Mouse (Mus musculus): ENCODE results near the gene Atg101. TPM values are rescaled to one million over a fixed set of nuclear protein-coding genes. Genes with fewer than 3 reads are reported as not detected.

Gene Atg101
- total RNA-seq, 2 experiments from 2014 or later: 24.4 to 27.2 TPM

DNA sequence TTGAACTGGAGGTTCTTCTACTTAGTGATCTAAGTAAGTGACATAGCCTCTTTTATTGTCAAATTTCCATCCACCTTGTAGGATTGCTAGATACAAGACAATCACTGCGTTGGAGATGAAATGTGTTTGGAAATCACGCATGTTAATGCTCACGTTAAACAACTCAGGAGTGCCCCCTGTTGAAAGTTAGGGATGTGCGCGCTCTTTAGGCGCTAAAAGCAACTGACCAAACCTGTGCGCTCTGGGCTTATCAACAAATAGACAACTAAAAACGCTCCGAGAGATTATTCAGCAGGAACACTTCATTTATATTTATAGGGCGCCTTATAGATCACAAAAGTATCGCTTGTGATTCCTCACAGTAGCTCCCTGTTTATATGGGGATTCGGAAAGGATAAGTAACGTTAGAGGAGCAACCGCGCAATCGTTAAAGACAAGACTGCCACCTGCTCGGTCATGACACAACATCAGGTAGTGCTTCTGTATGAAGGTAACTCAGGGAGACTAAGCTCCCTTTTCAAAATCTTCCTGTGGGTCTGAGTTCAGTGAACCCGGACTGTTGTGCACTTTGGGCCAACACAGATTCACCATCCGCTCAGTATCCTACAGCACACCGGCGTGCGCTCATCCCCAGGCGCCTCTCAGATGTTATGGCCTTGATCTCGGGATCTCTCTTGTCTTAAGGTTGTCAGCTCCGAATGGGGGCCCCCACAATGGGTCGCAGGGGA lies 725 bp upstream of the Atg101 start:
- DNase-seq: no peak

DNA sequence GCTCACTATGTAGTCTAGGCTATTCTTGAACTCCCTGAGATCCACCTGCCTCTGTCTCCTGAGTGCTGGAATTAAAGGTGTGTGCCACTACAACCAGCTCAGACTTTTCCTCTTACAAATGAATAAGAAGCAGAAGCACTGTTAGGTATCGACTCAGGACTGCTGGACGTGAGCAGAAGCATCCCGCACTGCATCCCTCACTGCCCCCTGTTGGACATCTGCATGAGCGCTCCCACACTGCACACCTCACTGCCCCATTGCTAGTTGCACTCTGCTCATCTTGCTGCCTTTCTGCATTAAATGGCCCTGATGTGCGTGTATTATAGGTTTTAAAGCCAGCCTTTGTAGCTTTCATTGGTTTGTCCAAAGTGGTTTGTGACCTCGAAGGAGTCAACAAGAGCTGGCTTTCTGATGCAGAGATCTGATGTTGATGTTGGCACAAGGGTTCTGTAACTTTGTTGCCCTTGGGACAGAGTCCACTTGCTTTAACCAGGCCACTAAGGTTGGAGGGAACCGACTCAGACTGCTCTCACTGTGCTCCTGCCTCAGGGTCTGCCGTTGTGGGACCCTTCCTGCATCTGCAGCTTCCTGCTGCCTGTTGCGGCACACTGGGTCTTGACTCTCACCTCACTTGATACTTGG lies 2.2 kb downstream of the Atg101 start:
- DNase-seq: no peak

DNA sequence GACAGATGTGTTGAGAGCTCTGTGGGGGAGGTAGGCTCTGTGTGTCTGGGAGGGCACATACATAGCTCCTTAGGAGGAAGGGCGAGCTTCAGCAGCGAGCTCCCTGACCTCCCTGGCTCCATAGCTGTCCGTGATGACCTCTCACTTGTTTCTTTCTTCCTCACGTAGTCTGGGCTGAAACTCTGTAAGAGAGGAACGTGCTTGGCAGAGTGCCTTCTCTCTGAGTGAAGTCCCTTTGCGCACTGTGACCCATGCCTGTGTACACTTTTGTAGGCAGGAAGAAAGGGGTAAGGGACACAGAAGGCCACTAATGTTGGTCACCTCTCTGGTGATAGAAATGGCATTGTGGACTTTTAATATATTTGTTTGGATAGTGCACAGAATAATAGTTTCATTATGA lies 3.3 kb downstream of the Atg101 start:
- no peak for DNase-seq

DNA sequence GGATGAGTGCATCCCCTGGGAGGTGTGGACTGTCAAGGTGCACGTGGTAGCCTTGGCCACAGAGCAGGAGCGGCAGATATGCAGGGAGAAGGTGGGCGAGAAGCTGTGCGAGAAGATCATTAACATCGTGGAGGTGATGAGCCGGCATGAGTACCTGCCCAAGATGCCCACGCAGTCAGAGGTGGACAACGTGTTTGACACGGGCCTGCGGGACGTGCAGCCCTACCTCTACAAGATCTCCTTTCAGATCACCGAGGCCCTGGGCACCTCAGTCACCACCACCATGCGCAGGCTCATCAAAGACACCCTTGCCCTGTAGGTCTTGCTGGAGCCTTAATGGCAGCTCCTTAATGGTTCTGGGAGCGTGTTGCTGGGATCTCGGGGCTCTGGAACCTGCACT lies 6.3 kb downstream of the Atg101 start:
- no peak for DNase-seq

DNA sequence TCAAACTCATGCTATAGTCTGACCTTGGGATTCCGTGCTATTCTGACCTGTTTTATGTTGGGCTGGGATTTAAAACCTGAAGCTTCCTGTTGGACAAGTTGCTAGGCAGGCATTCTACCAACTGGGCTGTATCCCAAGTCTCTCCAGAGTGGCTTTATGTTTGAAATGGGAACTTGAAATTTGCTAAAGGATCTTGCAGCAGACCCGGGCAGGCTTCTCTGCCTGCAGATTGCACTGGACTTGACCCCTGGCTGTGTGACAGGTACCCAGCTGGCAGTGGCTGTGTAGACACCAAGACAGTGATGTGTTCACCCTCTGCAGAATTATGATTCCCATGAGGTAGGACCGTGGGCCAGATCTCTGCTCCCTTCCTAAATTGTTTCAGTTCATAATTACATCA lies 7.9 kb downstream of the Atg101 start:
- DNase-seq: no peak

DNA sequence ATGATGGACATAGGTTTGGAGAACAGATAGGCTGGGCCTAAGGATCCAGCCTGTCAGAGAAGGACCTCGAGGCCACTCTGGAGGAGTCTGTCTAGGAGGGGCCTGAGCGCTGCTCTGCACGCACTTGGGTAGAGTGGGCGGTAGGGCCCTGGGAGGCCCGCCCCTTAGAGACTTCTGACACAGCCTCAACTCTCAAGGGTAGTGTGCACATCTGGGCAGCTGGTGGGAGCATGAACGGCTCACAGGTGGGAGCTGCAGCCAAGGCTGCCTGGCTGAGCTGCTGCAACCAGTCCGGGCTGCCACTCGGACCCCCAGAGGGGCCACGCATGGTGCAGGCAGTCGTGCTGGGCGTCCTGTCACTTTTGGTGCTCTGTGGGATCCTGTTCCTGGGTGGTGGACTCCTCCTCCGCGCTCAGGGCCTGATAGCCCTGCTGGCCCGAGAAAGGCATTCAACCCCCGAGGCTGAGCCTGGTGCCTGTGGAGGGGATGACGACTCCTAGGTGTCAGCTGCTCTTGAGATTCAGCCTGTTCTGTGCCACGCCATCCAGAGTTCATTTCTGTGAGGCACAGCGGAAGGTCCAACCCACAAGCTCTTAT lies 9.1 kb downstream of the Atg101 start, which contains the start of gene 6030408B16Rik:
Gene 6030408B16Rik, plus strand, starts transcription at position 188 of the 597 bp plus-strand sequence.
- DNase-seq: no peak

DNA sequence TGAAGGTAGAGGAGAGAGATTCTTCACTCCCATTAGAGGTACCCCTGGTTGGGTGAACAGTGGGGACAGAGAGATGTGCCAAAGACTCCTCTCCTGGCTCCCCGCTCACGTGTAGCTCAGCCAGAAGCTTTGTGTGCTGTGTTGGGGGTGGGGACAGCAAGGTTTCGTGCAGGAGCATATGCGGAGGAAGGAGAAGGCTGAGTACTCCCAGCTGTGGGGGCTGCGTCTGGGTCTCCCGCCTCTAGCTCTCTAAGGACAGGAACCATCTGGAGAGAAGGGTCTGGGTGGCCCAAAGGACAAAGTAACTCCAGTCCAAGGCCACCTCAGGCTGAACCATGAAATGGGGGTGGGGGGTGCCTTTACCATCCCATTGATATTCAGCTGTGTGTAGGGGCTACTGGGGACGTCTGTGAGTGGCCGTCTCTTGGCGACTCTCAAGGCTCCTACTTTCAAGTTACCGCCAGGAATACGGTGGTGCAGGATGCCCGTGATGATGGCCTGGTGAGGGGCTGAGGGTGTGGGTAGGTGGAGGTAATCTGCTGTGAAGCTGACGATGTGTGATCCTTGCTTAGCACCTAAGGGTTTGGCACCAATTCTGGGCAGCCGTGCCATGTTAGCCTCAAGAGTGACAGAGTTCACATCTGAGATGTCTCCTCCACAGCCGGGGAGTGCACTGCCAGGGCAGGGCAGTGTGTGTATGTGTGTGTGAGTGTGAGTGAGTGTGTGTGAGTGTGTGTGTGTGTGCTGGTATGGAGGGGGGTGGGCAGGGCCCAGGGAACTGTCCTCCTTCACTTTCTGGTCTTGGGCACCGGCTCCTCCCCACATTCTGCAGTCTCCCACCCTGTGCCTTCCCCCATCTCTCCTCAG lies 10.2 kb downstream of the Atg101 start:
- DNase-seq: no peak

DNA sequence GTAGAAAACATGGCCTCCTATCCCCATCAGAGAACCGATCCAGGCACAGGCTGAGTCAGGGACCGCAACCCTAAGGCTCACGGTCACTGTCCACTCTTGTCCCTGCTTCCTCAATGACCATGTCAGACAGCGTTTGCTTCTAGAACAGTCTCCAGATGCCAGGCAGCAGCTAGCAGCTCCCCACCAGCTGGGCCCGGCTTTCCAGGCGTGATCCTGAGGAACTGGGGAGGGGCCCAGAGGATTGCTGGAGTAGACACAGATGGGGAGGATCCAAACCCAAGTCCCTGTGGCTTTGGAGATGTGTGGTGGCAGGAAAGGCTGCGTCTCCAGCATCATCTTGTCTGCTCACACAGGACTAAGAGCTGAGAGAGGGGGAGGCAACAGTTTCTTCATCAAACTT lies 11.0 kb downstream of the Atg101 start:
- DNase-seq: no peak

DNA sequence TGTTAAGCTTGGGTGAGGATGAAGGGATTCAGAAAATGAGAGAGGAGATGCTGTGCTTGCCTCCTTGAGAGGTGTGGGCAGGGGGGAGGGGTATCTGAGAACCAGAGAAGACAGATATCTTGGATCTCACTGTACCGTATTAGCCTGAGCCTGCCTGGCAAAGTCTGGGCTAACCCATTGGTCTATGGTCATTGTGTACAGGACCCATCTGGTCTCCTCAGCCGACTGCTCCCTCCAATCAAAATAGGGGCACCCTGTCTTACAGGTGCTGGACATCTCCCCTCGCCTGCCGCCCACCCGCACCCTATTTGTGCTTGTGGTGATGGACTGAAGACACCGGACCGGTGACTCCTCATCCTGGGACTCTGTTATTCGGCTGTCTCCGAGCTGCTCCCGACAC lies 11.5 kb downstream of the Atg101 start:
- no peak for DNase-seq

DNA sequence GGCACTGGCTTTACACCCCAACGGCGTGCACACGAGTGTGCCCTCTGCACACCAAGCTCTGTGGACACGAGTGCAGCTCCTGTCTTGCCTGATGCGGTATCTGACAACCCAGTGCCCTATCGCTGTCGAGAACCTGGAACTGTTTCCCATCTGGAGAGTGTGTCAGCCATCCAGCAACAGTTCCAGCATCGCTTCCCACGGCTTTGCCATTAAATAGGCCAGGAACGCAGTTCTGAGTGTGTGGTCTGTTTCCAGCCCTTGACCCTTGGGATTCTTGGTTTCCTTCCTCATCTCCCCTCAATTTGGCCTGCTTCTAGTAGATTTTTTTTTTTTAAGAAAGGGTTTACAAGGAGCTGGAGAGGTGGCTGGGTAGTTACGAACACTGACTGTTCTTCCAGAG lies 12.0 kb downstream of the Atg101 start:
- DNase-seq: no peak

DNA sequence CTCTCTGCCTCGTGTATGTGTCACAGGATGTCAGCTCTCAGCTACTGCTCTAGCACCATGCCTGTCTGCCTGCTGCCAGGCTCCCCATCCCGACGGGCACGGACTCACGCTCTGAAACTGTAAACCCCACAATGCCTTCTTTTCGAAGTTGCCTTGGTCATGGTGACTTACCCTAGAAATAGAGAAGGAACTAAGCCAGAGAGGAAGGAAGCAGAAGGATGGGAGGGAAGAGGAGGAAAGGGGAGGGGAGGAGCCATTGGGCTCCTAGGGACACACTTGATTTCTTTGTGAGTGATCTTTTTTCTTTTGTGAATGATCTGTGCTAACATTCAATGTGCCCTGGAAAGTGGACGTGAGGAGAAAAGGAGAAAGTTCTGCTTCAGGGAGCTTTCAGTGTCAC lies 13.9 kb downstream of the Atg101 start:
- no peak for DNase-seq

DNA sequence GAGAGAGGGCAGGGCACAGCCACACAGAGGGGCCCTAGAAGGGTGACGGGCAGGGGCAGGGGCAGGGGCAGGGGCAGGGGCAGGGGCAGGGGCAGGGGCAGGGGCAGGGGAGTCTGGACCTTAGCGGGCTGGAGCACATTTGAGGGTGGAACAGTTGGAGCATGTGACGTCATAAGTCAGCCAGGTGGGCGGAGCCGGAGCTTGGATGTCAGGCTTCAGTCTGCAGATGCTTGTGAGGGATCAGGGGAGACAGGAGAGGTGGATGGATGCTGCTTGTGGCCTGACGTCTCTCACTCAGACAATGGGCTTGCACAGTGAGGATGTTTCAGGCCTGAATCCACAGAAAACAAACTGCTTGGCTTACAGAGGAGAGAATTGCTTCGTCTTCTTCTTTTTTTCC lies 14.5 kb downstream of the Atg101 start:
- DNase-seq: no peak

DNA sequence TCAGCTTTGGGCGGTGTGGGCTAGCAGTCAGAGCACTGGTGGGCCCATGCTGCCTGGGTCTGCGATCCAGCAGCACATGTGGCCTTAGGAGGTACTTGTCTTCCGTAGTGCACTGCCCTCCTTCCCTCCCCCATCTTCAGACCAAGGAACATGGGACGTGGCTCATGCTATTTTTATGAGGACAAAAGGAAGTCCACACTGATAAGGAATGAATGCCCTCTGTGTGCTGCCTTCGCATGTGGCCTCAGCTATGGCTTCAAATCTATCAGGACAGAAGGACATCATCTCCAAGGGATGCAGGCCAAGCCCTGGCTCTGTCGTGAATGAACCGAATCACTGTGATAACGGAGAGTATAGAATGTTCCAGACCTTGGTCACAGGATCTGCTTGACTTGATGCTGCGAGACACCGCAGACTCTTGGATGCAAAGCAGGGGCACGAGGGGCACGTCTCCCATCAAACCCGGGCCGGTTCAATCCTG lies 15.4 kb downstream of the Atg101 start:
- no peak for DNase-seq

DNA sequence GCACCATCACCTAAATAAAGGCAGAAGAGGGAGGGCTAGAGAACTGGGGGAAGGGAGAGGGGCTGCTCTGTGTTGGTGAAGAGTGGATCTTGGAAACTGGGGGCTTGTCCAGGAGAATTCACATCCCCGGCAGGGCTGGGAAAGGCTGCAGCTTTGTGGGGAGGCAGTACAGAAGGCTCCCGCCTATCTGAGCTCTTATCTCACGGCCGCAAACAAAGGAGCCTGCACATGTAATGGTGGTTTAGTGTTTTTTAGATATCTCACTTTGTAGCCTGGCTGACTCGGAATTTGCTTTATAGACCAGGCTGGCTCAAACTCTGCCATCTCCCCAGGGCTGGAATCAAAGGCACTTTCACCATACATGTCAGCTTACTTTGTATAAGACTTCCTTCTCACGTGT lies 16.1 kb downstream of the Atg101 start:
- no peak for DNase-seq

DNA sequence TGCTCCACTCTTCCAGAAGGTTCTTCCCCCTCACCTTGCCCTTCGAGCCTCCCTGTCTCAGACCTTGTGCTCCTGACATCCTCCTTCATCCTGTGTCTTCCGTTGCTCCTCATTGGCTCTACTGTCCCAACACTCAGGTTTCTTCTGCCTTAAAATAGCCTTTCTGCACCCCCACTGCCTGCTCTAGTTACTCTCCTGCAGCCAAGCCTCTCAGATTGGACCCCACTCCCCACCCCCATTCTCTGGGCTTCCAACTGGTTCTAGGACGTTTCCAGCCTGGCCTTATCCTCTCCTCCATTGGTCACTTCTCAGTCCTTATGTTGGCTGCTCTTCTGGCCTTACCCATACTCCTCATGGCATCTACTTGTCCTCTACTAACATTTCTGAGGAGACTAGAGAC lies 18.1 kb downstream of the Atg101 start:
- DNase-seq: no peak

DNA sequence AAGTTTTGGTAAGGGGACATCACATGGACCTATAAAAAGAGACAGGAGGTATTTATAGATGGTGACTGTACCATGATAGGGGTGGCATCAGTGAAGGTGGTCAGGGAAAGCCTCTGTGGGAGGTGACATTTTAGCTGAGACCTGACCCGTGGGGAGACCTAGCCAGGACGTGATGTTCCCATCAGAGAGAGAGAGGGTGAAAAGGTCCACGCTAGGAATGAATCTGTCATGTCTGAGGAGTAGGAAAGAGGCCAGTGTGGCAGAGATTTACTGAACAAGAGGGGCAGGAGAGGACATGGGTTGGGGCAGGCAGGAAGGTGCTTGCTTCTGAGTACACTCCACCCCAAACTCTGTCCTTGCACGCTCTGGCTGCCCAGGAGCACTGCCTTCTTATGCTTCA lies 19.8 kb downstream of the Atg101 start:
- no peak for DNase-seq

DNA sequence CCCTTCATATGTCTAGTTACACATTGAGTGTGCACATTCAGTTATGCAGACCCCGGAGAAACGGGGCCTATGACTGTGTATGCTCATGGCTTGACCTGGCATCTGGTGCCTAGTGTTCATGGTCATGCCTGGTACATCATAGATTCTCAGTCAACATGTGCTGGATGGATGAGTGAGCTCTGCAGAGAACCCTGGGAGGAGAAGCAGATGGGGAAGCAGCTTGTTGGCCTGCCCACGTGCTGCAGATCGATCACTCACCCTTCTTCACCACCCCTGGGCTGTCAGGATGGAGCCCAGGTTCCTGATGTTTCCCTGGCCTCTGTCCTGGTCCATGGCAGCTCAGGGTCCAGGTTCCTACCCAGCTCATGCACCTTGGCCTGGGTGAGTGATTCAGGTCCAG lies 22.4 kb downstream of the Atg101 start:
- DNase-seq: no peak

DNA sequence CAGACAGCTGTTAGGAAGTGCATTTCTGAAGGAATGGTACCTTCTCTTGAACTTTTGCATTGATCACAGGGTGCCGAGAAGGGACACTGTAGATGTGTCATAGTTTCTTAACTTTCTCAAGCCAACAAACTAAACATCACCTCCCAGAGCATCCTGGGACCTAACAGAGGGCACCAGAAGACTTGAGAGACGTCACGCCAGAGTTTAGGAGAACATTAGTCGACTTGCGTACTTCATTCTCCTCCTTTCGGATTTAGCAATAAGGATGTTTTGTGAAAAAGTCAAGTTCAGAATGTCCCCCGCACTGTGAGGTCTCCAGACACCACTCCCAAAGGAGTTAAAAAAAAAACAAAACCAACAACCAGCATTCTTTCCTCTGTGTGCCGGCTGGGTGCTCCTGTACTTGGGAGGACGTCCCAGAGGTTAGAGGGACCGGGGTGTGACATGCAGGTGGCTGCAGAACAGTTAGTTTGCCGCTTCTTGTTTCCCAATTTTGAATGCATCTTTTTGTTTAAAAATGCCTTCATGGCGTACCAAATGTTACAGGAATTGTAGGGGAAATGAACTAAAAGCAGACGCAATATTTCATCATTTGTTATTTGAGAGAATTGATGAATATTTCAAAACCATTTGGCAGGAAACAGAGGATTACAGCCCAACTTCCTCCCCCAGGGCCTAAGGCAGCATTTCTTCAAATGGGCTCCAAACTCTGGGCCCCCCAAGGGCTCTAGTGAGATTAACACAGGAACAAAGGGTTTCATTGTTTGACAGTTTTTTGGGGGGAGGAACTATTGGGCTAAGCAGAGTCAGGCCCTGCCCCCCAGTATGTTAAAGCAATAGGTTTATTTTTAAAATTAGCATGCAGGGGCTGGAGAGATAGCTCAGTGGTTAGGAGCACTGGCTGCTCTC lies 24.6 kb downstream of the Atg101 start:
- DNase-seq: no peak

DNA sequence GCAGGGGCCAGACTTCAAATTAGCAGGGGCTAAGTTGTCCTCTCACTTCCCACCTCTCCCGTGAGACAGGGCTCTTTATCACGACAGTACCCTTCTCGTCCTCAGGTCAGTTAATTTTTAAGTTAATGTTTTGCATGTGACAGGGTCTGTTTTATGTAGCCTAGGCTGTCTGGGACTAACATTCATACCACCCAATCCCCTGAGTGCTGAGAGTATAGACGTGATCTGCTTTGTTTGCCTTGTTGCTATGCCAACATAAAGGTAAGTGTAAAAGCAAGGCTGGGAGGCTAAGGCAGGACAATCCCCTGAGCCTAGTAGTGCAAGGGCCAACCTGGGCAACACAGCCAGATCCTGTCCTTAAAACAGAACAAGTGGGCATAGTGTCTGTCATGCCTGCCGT lies 25.4 kb downstream of the Atg101 start:
- DNase-seq: no peak

DNA sequence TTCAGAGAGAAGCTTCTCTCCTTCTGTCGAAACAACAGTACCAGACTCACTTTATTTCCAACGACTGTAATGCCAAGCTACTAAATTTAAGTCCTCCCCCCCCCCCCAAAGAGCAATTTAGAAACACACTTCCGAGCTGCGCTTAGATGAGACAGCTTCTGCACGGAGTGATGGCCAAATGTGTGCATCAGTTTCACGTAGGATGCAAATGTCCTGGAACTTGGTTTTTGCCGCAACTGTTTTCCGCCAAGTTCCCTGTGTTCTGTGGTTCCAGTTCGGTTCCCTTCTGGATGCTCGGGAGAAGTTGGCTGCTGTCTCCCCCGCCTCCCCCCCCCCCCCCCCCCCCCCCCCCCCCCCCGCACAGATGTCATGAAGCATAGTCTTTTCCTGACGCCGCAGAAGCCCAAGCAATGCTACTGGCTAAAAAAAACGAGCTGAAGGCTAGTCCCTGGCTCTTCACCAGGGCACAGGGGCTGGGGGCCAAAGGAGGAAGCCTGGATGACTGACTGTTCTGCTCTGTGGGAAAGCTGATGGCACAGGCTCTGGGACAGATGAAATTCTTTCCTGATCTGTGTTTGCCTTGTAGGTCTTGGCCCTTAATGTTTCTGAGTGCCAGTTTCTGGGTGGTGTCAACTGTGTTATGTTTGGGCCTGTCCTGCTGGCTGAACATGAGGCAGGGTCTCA lies 27.2 kb downstream of the Atg101 start:
- DNase-seq: no peak

DNA sequence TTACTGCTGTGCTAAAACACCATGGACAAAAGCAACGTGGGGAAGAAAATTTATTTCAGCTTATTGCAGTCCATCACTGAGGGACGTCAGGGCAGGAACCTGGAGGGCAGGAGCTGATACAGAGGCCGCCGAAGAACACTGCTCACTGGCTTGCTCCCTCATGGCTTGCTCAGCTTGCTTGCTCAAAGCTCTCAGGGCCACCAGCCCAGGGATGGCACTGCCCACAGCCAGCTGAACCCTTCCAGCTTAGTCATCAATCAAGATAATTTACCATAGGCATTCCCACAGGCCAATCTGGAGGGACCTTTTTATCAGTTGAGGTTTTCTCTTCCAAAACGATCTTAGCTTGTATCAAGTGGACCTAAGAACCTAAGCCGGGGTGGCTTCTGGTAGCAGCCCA lies 27.9 kb downstream of the Atg101 start:
- no peak for DNase-seq
